Mouse (Mus musculus) spleen, postnatal 36 days (tissue): ENCODE measurements around the gene Mybpc3.
A peak's percentile ranks its signal among the peaks of the same experiment; 100 is the strongest.
"Not testable (repeated sequence)": the region's sequence is repeated elsewhere in the genome, so short reads cannot be mapped to it uniquely, and the experiment has no call there.

Experiments
- DNase-seq, 2 experiments: peaks; one replicate each; pipeline ENCODE4 v3.0.0; 2022; ENCODE audit warnings: low spot score in 2 of 2, mixed read lengths in 1 of 2

Mybpc3 gene

DNA sequence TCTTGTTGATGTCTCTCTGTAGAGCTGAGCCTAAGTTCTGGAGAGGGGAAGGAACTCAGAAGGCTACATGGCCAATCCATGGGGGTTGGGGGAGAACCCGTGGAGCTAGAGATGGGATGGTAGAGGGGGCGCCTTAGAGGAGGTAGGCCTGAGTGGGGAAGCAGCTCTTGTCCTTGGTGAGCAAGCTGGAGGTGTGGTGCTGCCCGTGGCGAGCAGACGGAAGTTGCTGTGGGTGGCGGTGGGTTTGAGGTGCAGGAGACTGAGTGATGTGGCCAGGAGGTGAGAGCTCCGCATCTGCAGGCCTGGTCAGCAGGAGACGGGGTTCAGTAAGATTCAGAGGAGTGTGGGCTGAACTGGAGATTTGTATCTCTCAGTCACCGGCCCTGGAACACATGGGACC lies 30.5 kb upstream of the Mybpc3 start:
- peak; percentile 48 to 54 for DNase-seq

GRCm38 (mm10) chr2:91088987-91089386 lies 29.0 kb upstream of the Mybpc3 start:
- no peak for DNase-seq

DNA sequence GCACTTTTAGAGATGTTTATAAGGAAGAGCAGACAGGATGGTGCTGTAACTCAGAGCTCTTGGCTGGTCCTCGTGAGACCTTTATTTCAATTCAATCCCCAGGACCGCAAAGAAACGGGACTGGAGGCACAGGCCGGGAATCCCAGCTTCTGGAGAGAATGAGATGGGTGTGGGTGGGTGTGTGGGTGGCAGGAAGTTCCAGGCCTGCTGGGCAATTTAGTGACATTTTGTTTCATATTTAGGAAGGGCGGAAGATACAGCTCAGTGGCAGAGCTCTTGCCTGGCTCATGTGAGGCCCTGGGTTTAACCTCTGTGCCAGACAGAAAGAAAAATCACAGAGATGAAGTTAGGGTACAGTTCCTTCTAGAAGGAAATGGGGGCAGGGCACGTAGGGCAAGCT lies 27.7 kb upstream of the Mybpc3 start:
- no peak for DNase-seq

- no peak for DNase-seq
Measured at GRCm38 (mm10) chr2:91090827-91091226, 27.1 kb upstream of the Mybpc3 start.

- peak; percentile 89 to 91 for DNase-seq
Measured at GRCm38 (mm10) chr2:91096524-91096923, 21.4 kb upstream of the Mybpc3 start.

DNA sequence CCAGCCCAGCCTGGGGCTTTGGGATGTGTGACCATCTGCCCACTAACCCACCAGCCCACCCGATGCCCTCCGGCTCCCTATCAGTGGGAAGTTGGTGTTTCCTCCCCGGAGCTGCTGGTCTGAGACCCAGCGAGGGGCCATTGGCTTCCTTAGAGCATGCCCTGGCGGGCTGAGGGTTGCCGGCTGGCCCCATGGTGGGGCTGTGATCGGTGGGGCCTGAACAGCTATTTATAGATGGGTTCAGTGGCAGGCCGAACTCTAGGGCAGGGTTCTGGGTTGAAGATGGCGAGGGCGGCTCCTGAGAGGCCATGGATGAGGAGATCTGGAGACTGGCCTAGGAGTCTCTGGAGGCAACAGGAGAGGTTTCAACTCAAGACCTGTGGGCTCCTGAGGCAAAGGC lies 20.9 kb upstream of the Mybpc3 start:
- peak; percentile 62 to 70 for DNase-seq

DNA sequence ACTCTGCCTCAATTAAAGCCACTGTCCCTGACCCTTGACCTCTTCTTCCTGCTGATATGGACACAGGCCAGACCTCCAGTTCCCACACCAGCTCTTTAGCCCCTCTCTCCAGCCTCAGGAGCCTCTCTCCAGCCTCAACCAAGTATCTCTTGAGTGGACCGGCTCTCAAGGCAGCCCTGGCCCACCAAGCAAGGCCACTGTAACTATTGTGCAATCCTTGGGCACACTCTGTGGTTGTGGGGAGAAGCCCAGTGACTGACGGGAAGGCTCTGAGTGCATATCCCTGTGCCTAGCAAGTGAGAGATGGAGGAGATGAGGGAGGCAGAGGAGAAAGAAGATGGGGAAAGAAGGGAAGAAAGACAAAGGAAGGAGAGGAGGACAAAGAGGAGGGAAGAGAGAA lies 19.8 kb upstream of the Mybpc3 start:
- no peak for DNase-seq

GRCm38 (mm10) chr2:91101124-91101740 lies 16.7 kb upstream of the Mybpc3 start:
- DNase-seq: peak; percentile 82 to 87

- DNase-seq: no peak
Measured at GRCm38 (mm10) chr2:91108156-91108555, 9.8 kb upstream of the Mybpc3 start.

GRCm38 (mm10) chr2:91109241-91109640 lies 8.7 kb upstream of the Mybpc3 start:
- no peak for DNase-seq

GRCm38 (mm10) chr2:91109807-91110385 lies 8.0 kb upstream of the Mybpc3 start:
- DNase-seq: no peak

- no peak for DNase-seq
Measured at GRCm38 (mm10) chr2:91110429-91110828, 7.5 kb upstream of the Mybpc3 start.

DNA sequence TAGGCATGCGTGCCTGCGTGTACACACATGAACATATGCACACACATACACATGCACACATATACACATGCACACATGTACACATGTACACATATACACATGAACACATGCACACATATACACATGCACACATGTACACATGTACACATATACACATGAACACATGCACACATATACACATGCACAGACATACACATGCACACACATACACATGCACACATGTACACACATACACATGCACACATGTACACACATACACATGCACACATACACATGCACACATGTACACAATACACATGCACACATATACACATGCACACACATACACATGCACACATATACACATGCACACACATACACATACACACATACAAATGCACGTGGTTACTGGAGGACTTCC lies 6.1 kb upstream of the Mybpc3 start:
- DNase-seq: not testable (repeated sequence)

DNA sequence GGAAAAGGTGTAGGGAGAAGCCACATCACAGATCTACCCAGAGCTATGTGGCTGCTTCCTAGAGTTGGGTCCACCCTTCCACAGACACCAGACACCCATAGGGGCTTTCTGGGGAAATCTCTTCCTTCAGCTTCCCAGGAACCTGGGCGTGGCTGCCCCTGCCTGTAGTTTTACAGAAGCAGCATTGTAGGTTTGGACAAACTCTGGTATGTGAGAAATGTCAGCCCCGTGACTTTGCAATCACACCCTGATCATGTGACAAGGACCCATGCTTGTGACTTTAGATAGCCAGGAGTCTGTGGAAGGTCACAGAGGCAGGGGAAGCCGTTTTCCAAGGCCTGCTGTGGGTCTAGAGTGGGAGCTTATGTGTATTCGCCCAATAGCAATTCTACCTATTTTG lies 5.5 kb upstream of the Mybpc3 start:
- no peak for DNase-seq

- no peak for DNase-seq
Measured at GRCm38 (mm10) chr2:91113334-91113733, 4.6 kb upstream of the Mybpc3 start.

GRCm38 (mm10) chr2:91113852-91114251 lies 4.1 kb upstream of the Mybpc3 start:
- no peak for DNase-seq

- peak; percentile 50 to 60 for DNase-seq
Measured at GRCm38 (mm10) chr2:91114781-91115577, 3.0 kb upstream of the Mybpc3 start.

GRCm38 (mm10) chr2:91115578-91115970 lies 2.4 kb upstream of the Mybpc3 start:
- DNase-seq: no peak

DNA sequence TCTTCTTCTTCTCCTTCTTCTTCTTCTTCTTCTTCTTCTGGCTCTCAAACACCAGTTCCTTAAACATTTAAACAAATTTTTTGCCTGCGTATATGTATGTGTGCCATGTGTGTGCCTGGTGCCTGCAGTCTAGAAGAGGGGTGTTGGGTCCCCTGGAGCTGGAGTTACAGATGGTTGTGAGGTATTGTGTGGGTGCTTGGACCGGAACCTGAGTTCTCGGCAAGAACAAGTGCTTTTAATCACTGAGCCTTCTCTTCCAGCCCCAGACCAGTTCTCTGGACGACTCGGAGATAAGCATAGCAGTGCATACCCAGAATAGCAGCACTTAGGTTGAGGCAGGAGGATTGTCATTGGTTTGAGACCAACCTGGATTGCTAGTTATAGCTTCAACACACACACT lies 1.1 kb upstream of the Mybpc3 start:
- DNase-seq: no peak

GRCm38 (mm10) chr2:91118647-91119046 lies 703 bp downstream of the Mybpc3 start:
- DNase-seq: no peak

DNA sequence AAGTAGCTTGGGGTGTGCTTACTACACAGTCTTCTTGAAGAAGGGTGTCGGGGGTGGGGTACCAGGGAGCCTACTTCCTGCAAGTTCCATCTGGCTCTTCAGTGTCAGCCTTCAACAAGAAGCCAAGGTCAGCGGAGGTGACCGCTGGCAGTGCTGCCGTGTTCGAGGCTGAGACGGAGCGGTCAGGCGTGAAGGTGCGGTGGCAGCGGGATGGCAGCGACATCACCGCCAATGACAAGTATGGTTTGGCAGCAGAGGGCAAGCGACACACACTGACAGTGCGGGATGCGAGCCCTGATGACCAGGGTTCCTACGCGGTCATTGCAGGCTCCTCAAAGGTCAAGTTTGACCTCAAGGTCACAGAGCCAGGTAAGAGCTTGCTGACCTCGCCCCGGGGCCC lies 1.1 kb downstream of the Mybpc3 start:
- DNase-seq: no peak

GRCm38 (mm10) chr2:91119551-91119950 lies 1.6 kb downstream of the Mybpc3 start:
- DNase-seq: no peak

GRCm38 (mm10) chr2:91120261-91120671 lies 2.3 kb downstream of the Mybpc3 start:
- no peak for DNase-seq
